Mouse (Mus musculus): ENCODE data around the gene Psmg3. TPM values are rescaled to one million over a fixed set of nuclear protein-coding genes. Genes with fewer than 3 reads are reported as not detected.

Gene Psmg3
- polyA plus RNA-seq (2014; fragmentation: Nextera tagmentation; extraction: Ambion mirVana), result 112 and 124 TPM in 2 replicates

DNA sequence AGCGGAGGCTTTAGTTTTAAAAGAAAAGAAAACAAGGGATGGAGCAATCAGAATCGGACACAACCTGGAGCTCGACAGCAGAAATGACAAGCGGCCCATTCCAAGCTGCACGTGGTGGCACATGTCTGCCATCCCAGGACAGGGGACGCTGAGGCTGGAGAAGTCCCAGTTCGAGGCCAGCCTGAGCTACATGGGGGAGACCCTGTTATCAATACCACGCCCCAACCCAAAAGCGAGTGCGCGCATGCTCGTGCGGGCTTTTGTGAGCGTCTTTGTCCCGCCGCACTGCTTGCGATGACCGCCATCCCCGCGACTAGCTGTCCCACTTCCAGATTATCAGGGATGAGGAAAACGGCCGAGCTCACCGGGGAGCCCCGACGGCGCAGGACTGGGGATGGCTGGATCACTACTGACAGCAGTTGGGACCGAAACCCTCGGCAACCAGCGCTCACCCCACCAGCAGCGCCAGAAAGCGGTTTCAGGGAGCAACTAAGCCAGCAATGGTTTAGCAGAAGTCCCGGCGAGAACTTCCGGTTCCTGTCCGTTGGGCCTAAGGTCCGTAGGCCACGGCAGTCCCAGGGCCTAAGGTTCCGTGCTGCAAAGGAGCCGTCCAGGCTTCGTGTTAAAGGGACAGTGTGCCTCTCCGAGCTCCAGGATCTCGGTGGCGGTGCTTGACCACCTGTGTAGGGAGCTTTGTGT lies at the start of gene Psmg3, which contains the start of gene Gm26938:
Gene Psmg3 (minus strand): TSS at position 529 of the 699 bp plus-strand sequence.
Gene Gm26938 (minus strand): TSS at position 51 of the 699 bp plus-strand sequence.
- Histone ChIP-seq H3K36me3 (ENCODE audit: control insufficient read depth, insufficient read depth, low read length) (peaks cover 27% of the 10 kb centered on the region), H3K4me3 (ENCODE audit: low read depth, low read length) (peak within 1 kb of the TSS; percentile 93), H3K27me3 (replicated peaks; ENCODE audit: control insufficient read depth, insufficient read depth, low read length) (no peaks in the 10 kb centered on the region), H3K9me3 (ENCODE audit: control insufficient read depth, low read length) (no peaks in the 10 kb centered on the region), H3K9ac (ENCODE audit: low read depth, low read length) (peak within 1 kb of the TSS; percentile 86), H3K27ac (ENCODE audit: low read depth, low read length) (peak within 1 kb of the TSS; percentile 60), H3K4me2 (peak within 1 kb of the TSS; percentile 97), H3K4me1 (replicated peaks; ENCODE audit: control insufficient read depth, insufficient read depth, low read length) (peaks cover 22% of the 10 kb centered on the region)
- under 1% methylated on average over 43 of the region's 43 CpGs for WGBS
- DNase-seq (ENCODE audit: low spot score) (peak; percentile 93), ATAC-seq (replicated peaks; ENCODE audit: low FRiP score) (peak; percentile 85)

DNA sequence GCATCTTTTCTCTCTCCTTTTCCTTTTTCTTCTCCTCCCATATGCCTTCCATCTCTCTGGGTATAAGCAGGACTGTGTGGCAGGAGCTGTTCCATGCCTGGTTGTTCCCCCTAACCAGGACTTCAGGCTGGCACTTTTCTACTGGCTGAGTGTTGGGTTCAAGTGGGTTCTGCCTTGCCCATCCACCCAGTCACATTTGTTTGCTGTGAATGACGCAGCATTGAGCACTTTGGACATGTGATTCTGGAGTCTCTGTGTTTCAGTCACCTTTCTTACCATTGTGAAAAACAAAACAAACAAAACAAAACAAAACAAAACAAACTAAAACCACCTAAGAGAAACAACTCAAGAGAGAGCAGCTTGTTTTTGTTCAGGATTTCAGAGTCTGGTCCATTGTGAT lies 44.8 kb upstream of the Psmg3 start:
- WGBS, result 83% methylated on average over 1 of the region's 1 CpGs
- Histone ChIP-seq H3K27ac (ENCODE audit: low read depth, low read length) (no peak overlapping the region), H3K27me3 (replicated peaks; ENCODE audit: control insufficient read depth, insufficient read depth, low read length) (no peaks in the 10 kb centered on the region), H3K9me3 (ENCODE audit: control insufficient read depth, low read length) (no peaks in the 10 kb centered on the region), H3K36me3 (ENCODE audit: control insufficient read depth, insufficient read depth, low read length) (no peaks in the 10 kb centered on the region), H3K9ac (ENCODE audit: low read depth, low read length) (no peak overlapping the region), H3K4me1 (replicated peaks; ENCODE audit: control insufficient read depth, insufficient read depth, low read length) (no peaks in the 10 kb centered on the region), H3K4me3 (ENCODE audit: low read depth, low read length) (no peak overlapping the region), H3K4me2 (no peak overlapping the region)
- ATAC-seq (replicated peaks; ENCODE audit: low FRiP score) (no peak), DNase-seq (ENCODE audit: low spot score) (no peak)

DNA sequence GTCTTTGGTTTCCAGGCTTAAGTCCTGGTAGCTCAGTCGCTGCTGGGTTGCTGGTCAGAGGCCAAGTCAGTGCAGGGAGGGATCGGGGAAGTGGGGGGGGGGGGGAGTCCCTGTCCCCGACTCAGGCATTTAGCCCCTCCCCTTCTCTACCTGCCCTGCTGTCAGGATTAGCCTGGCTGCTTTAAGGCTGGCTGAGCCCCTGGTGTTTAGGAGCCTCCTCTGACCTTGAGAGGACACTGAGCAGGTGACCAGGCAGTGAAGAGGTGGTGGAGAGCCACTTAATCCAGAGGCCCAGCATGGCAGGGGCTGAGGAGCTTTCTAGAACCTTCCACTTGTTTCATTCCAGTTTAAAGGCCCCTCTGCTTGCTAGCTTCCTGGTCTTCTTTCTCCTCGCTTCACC lies 44.2 kb upstream of the Psmg3 start:
- no peak overlapping the region for H3K4me2 ChIP-seq
- H3K4me1 ChIP-seq (replicated peaks; ENCODE audit: control insufficient read depth, insufficient read depth, low read length), result no peaks in the 10 kb centered on the region
- no peak for ATAC-seq (replicated peaks; ENCODE audit: low FRiP score)
- H3K27ac ChIP-seq (ENCODE audit: low read depth, low read length), result no peak overlapping the region
- no peaks in the 10 kb centered on the region for H3K36me3 ChIP-seq (ENCODE audit: control insufficient read depth, insufficient read depth, low read length)
- H3K9ac ChIP-seq (ENCODE audit: low read depth, low read length), result no peak overlapping the region
- WGBS, result 19% methylated on average over 4 of the region's 4 CpGs
- no peaks in the 10 kb centered on the region for H3K27me3 ChIP-seq (replicated peaks; ENCODE audit: control insufficient read depth, insufficient read depth, low read length)
- H3K9me3 ChIP-seq (ENCODE audit: control insufficient read depth, low read length), result no peaks in the 10 kb centered on the region
- H3K4me3 ChIP-seq (ENCODE audit: low read depth, low read length), result no peak overlapping the region
- DNase-seq (ENCODE audit: low spot score), result no peak

GRCm38 (mm10) chr5:139862759-139863158 lies 36.1 kb upstream of the Psmg3 start:
- ATAC-seq (replicated peaks; ENCODE audit: low FRiP score), result no peak
- no peaks in the 10 kb centered on the region for H3K9me3 ChIP-seq (ENCODE audit: control insufficient read depth, low read length)
- no peak for DNase-seq (ENCODE audit: low spot score)
- WGBS, result 57% methylated on average over 4 of the region's 4 CpGs
- H3K4me2 ChIP-seq, result no peak overlapping the region
- H3K27me3 ChIP-seq (replicated peaks; ENCODE audit: control insufficient read depth, insufficient read depth, low read length), result no peaks in the 10 kb centered on the region
- no peak overlapping the region for H3K4me3 ChIP-seq (ENCODE audit: low read depth, low read length)
- H3K36me3 ChIP-seq (ENCODE audit: control insufficient read depth, insufficient read depth, low read length), result no peaks in the 10 kb centered on the region
- H3K27ac ChIP-seq (ENCODE audit: low read depth, low read length), result no peak overlapping the region
- H3K9ac ChIP-seq (ENCODE audit: low read depth, low read length), result no peak overlapping the region
- H3K4me1 ChIP-seq (replicated peaks; ENCODE audit: control insufficient read depth, insufficient read depth, low read length), result no peaks in the 10 kb centered on the region

- Histone ChIP-seq H3K9ac (ENCODE audit: low read depth, low read length) (no peak overlapping the region), H3K4me2 (no peak overlapping the region), H3K9me3 (ENCODE audit: control insufficient read depth, low read length) (no peaks in the 10 kb centered on the region), H3K36me3 (ENCODE audit: control insufficient read depth, insufficient read depth, low read length) (no peaks in the 10 kb centered on the region), H3K4me3 (ENCODE audit: low read depth, low read length) (no peak overlapping the region), H3K27me3 (replicated peaks; ENCODE audit: control insufficient read depth, insufficient read depth, low read length) (no peaks in the 10 kb centered on the region), H3K4me1 (replicated peaks; ENCODE audit: control insufficient read depth, insufficient read depth, low read length) (no peaks in the 10 kb centered on the region), H3K27ac (ENCODE audit: low read depth, low read length) (no peak overlapping the region)
- ATAC-seq (replicated peaks; ENCODE audit: low FRiP score) (no peak), DNase-seq (ENCODE audit: low spot score) (no peak)
- 52% methylated on average over 15 of the region's 15 CpGs for WGBS
These were observed 33.8 kb upstream of the Psmg3 start for GRCm38 (mm10) chr5:139860328-139861104.

DNA sequence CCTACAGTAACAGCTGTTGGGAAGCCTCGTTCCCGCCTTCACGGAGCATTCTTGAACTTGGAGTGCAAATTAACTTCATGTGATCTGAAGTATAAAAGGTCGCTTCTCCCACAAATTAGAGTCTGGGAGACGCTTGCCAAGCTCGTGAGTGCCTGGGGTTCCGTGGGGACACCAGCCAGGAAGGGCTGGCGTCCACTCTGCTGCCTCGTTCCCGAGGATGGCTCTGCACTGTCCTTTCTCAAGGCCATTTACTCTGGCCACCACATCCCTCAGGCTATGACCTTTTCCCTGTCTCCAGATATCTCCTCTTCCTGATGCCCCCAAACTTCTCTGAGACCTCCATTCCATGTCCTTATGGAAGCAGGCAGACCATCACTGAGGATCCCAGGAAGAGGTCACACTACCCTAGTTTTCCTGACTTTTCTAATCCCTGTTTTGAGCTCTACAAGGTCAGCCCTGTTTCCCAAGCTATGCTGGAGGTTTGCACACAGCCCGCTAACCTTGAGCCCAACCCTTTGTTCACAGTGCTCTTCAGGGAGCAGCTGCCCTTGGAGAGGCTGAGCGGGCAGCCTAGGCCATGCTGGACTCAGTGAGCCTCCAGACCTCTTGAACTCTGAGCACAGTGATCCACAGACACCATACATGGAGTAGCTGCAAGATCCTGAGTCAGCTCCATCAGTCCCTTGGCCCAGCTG lies 23.1 kb upstream of the Psmg3 start:
- Histone ChIP-seq H3K9ac (ENCODE audit: low read depth, low read length) (no peak overlapping the region), H3K27ac (ENCODE audit: low read depth, low read length) (no peak overlapping the region), H3K4me2 (no peak overlapping the region), H3K36me3 (ENCODE audit: control insufficient read depth, insufficient read depth, low read length) (no peaks in the 10 kb centered on the region), H3K4me3 (ENCODE audit: low read depth, low read length) (no peak overlapping the region), H3K4me1 (replicated peaks; ENCODE audit: control insufficient read depth, insufficient read depth, low read length) (no peaks in the 10 kb centered on the region), H3K9me3 (ENCODE audit: control insufficient read depth, low read length) (peaks cover 2% of the 10 kb centered on the region; the same call in 1 of the 2 replicates), H3K27me3 (replicated peaks; ENCODE audit: control insufficient read depth, insufficient read depth, low read length) (no peaks in the 10 kb centered on the region)
- DNase-seq (ENCODE audit: low spot score) (no peak), ATAC-seq (replicated peaks; ENCODE audit: low FRiP score) (no peak)
- 80% methylated on average over 12 of the region's 12 CpGs for WGBS

GRCm38 (mm10) chr5:139839142-139839541 lies 12.5 kb upstream of the Psmg3 start:
- H3K4me2 ChIP-seq, result no peak overlapping the region
- DNase-seq (ENCODE audit: low spot score), result no peak
- no peak overlapping the region for H3K27ac ChIP-seq (ENCODE audit: low read depth, low read length)
- no peak overlapping the region for H3K4me3 ChIP-seq (ENCODE audit: low read depth, low read length)
- no peak for ATAC-seq (replicated peaks; ENCODE audit: low FRiP score)
- H3K9me3 ChIP-seq (ENCODE audit: control insufficient read depth, low read length), result no peaks in the 10 kb centered on the region
- WGBS, result 52% methylated on average over 3 of the region's 3 CpGs
- no peaks in the 10 kb centered on the region for H3K36me3 ChIP-seq (ENCODE audit: control insufficient read depth, insufficient read depth, low read length)
- H3K4me1 ChIP-seq (replicated peaks; ENCODE audit: control insufficient read depth, insufficient read depth, low read length), result no peaks in the 10 kb centered on the region
- H3K27me3 ChIP-seq (replicated peaks; ENCODE audit: control insufficient read depth, insufficient read depth, low read length), result 0 out of 2 replicates have a peak, but pooled peaks cover 3% of the 10 kb centered on the region
- H3K9ac ChIP-seq (ENCODE audit: low read depth, low read length), result no peak overlapping the region

- no peaks in the 10 kb centered on the region for H3K9me3 ChIP-seq (ENCODE audit: control insufficient read depth, low read length)
- H3K4me3 ChIP-seq (ENCODE audit: low read depth, low read length), result no peak overlapping the region
- H3K27ac ChIP-seq (ENCODE audit: low read depth, low read length), result no peak overlapping the region
- no peaks in the 10 kb centered on the region for H3K36me3 ChIP-seq (ENCODE audit: control insufficient read depth, insufficient read depth, low read length)
- ATAC-seq (replicated peaks; ENCODE audit: low FRiP score), result no peak
- 0 out of 2 replicates have a peak, but pooled peaks cover 3% of the 10 kb centered on the region for H3K27me3 ChIP-seq (replicated peaks; ENCODE audit: control insufficient read depth, insufficient read depth, low read length)
- H3K4me1 ChIP-seq (replicated peaks; ENCODE audit: control insufficient read depth, insufficient read depth, low read length), result no peaks in the 10 kb centered on the region
- WGBS, result 29% methylated on average over 2 of the region's 2 CpGs
- H3K9ac ChIP-seq (ENCODE audit: low read depth, low read length), result no peak overlapping the region
- no peak for DNase-seq (ENCODE audit: low spot score)
- no peak overlapping the region for H3K4me2 ChIP-seq
These were observed 11.8 kb upstream of the Psmg3 start for GRCm38 (mm10) chr5:139838476-139838892.

Measured in liver, embryonic 11.5 days (tissue).